Mouse (Mus musculus): Measurements from ENCODE around the gene Syngr1. TPM values are rescaled to one million over a fixed set of nuclear protein-coding genes. Genes with fewer than 3 reads are reported as not detected.

The Syngr1 gene
- polyA plus RNA-seq, 1 experiment from 2014 or later: 15.8 TPM

DNA sequence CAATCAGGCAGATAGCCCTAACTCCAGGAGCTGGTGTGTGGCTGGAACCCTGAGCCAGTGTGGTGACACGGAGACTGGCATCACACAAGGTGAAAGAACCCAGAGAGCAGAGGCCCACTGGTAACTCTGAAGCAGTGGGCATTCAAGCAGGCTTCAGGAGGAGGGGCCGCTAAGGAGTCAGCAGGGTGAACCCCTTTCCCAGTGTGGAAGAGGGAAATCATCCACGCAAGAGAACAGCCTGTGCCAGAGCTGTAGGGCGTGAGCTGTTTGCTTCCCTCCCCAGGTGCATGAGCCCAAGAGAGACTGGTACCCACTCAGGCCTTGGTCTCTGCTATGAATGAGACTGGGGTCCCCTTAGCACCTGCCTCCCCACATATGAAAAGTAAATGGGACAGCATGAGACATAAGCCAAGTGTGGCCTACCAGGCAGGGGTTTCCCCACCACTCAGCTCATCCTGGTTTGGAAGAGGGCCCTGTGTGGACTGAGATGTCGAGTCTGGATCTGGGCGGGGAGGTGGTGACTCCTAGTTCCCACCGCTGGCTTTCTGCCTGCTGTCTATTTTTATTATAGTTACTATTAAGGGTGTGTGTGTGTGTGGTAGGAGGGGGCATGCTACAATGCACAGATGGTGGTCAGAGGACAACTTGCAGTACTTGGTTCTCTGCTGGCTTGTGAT, 18.4 kb upstream of the Syngr1 start:
- H3K9me3 ChIP-seq: no peaks in the 10 kb centered on the region
- no peaks in the 10 kb centered on the region for H3K4me1 ChIP-seq
- peaks cover 14% of the 10 kb centered on the region for H3K36me3 ChIP-seq
- no peak overlapping the region for H3K4me2 ChIP-seq (replicated peaks)
- WGBS: 81% methylated on average over 7 of the region's 7 CpGs
- no peak for ATAC-seq (ENCODE audit: low FRiP score, low read depth)
- H3K27ac ChIP-seq: no peak overlapping the region
- H3K27me3 ChIP-seq (replicated peaks): no peaks in the 10 kb centered on the region
- no peak overlapping the region for H3K9ac ChIP-seq
- no peak overlapping the region for H3K4me3 ChIP-seq

DNA sequence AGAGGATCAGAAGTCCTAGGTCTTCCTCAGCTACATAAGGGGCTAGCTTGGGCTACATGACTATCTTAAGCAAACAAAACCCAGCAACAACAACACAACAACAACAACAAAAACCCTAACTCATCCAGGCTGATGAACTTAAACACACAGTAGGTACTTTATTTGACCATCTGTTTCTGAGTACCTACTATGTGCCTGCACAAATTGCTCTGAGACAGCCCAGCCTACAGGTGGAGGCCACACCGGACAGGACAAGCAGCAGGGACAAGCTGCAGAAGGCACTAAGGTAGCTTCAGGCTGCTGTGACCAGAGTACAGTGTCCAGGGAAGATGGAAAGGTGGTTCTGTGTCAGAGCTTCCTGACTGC, 17.9 kb upstream of the Syngr1 start:
- no peak overlapping the region for H3K4me2 ChIP-seq (replicated peaks)
- H3K4me1 ChIP-seq: no peaks in the 10 kb centered on the region
- no peak overlapping the region for H3K4me3 ChIP-seq
- peaks cover 19% of the 10 kb centered on the region for H3K36me3 ChIP-seq
- no peak overlapping the region for H3K9ac ChIP-seq
- WGBS: 93% methylated on average over 1 of the region's 1 CpGs
- no peaks in the 10 kb centered on the region for H3K9me3 ChIP-seq
- no peak overlapping the region for H3K27ac ChIP-seq
- ATAC-seq (ENCODE audit: low FRiP score, low read depth): no peak
- no peaks in the 10 kb centered on the region for H3K27me3 ChIP-seq (replicated peaks)

DNA sequence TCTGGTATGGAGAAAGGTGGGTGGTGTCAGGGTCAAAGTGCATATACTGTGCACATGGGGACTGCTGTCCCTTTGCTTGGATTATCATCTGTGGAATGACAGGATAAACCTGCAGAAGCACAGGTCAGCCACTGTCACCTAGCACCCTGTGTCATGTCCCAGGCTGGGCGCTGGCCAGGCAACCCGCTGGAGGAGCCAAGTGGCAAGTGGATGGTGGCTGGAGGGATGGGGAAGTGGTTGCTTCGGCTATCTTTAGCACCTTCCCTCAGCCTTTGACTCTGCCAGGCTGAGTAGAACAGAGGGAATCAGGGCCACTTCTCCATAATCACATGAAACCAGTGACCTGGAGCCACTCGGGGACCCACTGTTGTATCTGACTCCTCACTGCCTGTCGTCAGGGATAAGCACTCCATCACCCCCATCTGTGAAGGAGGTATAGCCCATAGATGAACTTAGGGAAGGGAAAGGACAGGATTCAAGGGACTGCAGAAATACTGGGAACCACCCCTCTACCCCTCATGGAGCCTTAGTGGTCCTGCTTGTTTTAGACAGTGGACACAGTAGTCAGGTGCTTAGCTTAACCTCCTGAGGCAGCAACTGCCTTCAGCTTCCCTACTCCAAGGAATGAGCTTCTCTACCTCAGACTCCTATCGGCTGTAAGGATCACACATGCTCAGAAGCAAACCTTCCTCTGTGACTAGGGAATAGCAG, 16.3 kb upstream of the Syngr1 start:
- Histone ChIP-seq H3K27ac (no peak overlapping the region), H3K4me1 (no peaks in the 10 kb centered on the region), H3K36me3 (peaks cover 35% of the 10 kb centered on the region), H3K9me3 (no peaks in the 10 kb centered on the region), H3K9ac (no peak overlapping the region), H3K27me3 (replicated peaks) (no peaks in the 10 kb centered on the region), H3K4me2 (replicated peaks) (no peak overlapping the region), H3K4me3 (no peak overlapping the region)
- ATAC-seq (ENCODE audit: low FRiP score, low read depth): no peak
- WGBS: 72% methylated on average over 6 of the region's 6 CpGs

DNA sequence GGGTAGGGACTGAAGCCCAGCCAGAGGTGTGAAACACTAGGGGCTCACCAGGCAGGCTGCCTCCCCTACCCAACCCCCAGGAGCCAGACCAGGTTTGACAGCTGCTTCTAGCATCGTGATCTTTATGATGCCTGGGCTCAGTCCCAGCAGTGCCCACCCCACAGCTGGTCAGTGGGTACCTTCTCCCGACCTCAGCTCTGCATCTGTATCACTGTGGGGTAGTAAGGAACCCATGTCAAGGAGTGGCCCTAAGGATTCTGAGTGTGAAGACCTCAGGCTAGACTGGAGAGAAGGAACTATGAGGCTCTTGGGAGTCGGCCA, 15.8 kb upstream of the Syngr1 start:
- no peak overlapping the region for H3K27ac ChIP-seq

DNA sequence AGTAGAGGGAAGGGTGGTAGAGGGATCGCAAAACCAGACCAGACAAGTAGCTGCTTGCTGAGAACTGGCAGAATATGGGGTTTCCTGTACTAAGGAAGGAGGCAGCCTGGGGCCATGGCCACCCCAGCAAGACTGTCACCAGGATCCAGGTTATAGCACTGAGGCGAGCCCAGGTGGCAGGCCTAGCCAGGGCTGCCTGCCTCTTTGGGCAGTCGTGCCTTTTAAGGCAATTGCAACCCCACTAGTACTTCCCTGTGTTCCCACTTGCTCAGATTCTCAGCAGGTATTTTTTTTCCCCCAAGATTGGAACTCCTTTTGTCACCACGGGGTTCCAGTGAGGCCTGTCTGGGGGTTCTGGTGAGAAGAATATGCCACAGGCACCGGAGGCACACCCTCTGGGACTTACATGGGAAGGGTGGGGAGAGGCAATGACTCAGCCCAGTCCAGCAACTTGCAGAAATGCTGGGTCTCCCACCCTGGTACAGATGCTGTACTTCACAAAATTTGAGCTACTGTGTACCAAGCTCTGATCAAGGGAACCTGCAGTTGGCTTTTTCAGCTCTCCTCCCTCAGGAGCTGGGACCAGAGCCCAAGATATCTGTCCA, 15.3 kb upstream of the Syngr1 start:
- no peak overlapping the region for H3K4me3 ChIP-seq
- no peak for ATAC-seq (ENCODE audit: low FRiP score, low read depth)
- no peaks in the 10 kb centered on the region for H3K9me3 ChIP-seq
- peaks cover 1% of the 10 kb centered on the region; the same call in 1 of the 2 replicates for H3K4me1 ChIP-seq
- no peak overlapping the region for H3K9ac ChIP-seq
- H3K36me3 ChIP-seq: peaks cover 45% of the 10 kb centered on the region
- no peak overlapping the region for H3K27ac ChIP-seq
- H3K27me3 ChIP-seq (replicated peaks): no peaks in the 10 kb centered on the region
- no peak overlapping the region for H3K4me2 ChIP-seq (replicated peaks)
- 36% methylated on average over 5 of the region's 5 CpGs for WGBS

More for the DNA sequence above, 15.8 kb upstream of the Syngr1 start:
- H3K4me2 ChIP-seq (replicated peaks): no peak overlapping the region
- H3K9me3 ChIP-seq: no peaks in the 10 kb centered on the region
- WGBS: 39% methylated on average over 3 of the region's 3 CpGs
- H3K27me3 ChIP-seq (replicated peaks): no peaks in the 10 kb centered on the region
- no peak overlapping the region for H3K9ac ChIP-seq
- H3K4me3 ChIP-seq: no peak overlapping the region
- no peak for ATAC-seq (ENCODE audit: low FRiP score, low read depth)
- no peaks in the 10 kb centered on the region for H3K4me1 ChIP-seq
- peaks cover 40% of the 10 kb centered on the region for H3K36me3 ChIP-seq

DNA sequence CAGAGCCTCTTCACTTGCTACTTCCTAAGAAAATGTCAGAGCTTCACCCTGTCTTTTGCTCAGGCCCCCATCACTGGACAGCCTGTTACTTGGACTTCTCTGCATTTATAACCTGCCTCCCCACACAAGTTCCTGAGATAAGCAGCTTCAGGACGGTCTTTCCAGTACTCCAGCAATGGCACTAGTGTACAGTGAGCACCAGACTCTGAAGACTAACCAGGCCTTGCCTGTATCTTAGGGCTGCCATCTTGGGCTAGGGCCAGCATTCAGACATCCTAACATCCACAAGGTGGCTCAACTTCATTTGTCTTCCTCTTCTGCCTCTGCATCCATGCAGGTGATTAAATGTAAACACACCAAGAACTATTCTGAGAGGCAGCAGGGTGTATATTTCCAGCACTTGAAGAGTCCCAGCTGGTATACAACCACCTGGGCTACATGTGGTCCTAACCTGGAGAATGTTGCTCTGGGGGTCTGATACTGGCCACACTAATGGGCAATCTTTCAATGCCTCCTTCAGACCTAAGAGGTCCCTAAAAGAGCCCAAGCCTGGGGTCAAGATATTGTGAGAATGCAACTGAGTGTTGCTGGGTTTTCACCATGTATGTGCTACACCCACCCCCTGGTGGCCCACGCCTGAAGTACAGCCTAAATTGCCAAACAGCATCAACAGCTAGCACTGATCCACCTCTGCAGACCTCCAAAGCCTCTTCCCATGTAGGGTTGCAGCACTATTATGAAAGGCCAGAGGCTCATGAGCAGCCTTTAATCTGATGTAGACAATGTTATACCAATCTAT, 14.6 kb upstream of the Syngr1 start:
- no peaks in the 10 kb centered on the region for H3K9me3 ChIP-seq
- no peak overlapping the region for H3K4me3 ChIP-seq
- no peaks in the 10 kb centered on the region for H3K27me3 ChIP-seq (replicated peaks)
- 0 out of 2 replicates have a peak, but pooled peaks have one; percentile 22 for ATAC-seq (ENCODE audit: low FRiP score, low read depth)
- no peak overlapping the region for H3K9ac ChIP-seq
- WGBS: 5% methylated on average over 2 of the region's 2 CpGs
- peaks cover 51% of the 10 kb centered on the region for H3K36me3 ChIP-seq
- H3K27ac ChIP-seq: no peak overlapping the region
- H3K4me2 ChIP-seq (replicated peaks): no peak overlapping the region
- peaks cover 8% of the 10 kb centered on the region for H3K4me1 ChIP-seq

DNA sequence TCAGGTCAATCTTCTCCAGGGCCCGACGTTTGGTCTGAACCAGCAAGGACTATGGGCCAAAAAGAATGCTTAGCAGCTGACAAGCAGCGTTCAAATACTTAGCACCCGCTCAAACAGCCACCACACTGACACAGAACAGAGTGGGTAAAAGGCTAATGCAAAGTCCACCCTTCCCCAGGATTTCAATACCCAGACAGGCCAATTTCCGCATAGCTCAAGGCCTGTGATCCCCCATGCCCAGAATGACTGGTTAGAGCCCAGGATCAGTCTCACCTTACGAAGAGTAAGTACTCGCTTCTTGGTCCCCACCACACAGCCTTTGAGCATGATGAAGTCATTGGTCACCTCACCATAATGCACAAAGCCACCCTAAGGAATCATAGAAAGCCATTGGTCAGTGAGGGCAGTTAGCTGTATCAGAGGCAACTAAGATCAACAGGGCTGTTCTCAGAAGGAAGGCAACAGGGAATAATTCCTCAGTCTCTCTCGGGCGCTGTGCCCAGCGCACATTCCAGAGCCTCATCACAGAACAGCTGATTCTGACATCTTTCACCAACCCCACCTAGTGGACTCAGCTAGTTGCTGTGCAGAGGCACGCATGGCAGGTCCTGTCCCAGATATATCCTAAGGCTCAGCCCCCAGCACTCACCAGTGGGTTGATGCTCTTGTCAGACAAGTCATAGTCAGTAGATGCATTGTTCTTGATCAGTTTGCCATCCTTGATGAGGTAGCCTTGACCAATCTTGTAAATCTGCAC, 12.9 kb upstream of the Syngr1 start:
- WGBS: 81% methylated on average over 11 of the region's 11 CpGs

DNA sequence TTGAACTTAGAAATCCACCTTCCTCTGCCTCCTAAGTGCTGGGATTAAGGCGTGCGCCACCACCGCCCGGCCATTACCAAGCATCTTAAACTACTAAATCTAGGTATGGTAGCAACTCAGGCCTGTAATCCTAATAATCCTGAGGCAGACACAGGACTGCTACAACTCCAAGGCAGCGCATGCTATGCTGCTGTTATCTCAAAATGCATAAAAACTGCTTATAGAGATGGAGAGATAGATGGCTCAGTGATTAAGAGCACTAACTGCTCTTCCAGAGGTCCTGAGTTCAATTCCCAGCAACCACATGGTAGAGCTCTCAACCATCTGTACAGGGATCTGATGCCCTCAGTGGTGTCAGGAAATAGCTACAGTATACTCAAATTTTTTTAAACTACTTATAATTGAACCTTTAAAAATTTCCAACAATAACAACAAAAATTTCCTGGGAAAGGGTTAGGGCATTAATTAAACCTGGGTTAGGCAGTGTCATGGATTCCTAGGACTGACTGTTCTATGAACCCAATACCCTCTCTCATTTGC, 11.9 kb upstream of the Syngr1 start:
- H3K4me3 ChIP-seq: no peak overlapping the region
- no peak overlapping the region for H3K27ac ChIP-seq
- ATAC-seq (ENCODE audit: low FRiP score, low read depth): no peak
- WGBS: 95% methylated on average over 5 of the region's 5 CpGs
- H3K4me1 ChIP-seq: peaks cover 20% of the 10 kb centered on the region
- no peak overlapping the region for H3K9ac ChIP-seq
- H3K4me2 ChIP-seq (replicated peaks): no peak overlapping the region
- no peaks in the 10 kb centered on the region for H3K27me3 ChIP-seq (replicated peaks)
- H3K36me3 ChIP-seq: peaks cover 57% of the 10 kb centered on the region
- no peaks in the 10 kb centered on the region for H3K9me3 ChIP-seq

More for the DNA sequence above, 12.9 kb upstream of the Syngr1 start:
- H3K4me2 ChIP-seq (replicated peaks): no peak overlapping the region
- no peaks in the 10 kb centered on the region for H3K27me3 ChIP-seq (replicated peaks)
- H3K9me3 ChIP-seq: no peaks in the 10 kb centered on the region
- ATAC-seq (ENCODE audit: low FRiP score, low read depth): no peak
- no peak overlapping the region for H3K27ac ChIP-seq
- peaks cover 20% of the 10 kb centered on the region for H3K4me1 ChIP-seq
- H3K9ac ChIP-seq: no peak overlapping the region
- no peak overlapping the region for H3K4me3 ChIP-seq
- H3K36me3 ChIP-seq: peaks cover 57% of the 10 kb centered on the region

DNA sequence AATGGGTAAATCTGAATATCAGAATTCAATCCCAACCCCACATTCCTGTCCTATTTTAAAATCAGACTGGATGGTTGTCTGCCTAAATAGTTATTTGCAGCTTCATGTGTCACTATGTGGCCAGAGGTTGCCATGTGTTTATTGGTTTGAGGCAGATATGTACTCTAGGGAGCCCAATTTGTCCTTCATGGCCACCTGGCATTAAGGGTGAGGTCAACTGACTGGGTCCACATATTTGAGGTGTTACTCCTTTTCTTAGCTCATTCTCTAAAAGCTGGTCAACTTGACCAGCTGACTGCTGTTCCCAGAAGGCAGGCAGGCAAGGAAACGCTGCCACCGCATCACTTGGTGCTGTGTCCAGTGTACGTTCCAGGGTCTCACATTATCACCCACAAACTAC, 11.2 kb upstream of the Syngr1 start:
- ATAC-seq (ENCODE audit: low FRiP score, low read depth): no peak

DNA sequence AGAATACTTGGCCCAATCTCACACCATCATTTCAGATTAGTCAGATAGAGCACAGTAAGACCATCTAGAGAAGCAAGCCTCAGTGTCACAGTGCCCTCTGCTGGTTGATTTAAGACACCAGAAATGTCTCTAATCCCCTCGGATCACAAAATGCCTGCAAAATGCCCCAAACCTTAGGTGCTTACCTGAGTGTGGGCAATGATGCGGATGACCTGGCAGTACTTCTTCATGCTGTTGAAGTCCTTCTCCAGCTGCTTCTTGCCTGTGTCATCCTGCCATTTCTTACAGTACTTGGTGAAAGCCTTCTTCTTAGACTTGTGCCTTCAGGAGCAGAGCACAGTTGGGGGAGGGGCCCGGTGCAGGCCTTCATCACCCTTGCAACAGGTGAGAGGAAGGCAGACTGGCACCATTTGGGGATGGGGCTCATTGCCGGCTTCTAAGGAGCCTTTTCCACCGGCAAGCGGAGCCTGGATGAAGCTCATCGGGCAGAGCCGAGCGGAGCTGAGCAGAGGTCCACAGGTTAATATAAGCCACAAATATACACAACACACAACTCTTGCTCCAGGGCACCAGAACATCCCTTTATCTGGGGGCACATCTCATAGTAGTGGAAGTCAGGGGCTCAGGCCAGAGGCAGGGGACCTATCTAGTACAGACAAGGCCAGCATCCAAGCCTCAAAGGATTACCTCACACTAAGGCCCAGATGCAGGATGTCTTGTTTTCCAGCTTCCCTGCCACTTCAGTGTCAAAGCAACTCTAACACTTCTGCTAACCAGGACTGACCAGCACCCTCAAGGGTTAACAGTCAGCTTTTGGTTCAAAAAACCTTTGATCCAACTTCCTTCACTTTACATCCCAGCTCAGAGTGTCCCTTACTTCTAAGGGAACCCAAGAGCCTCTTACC, 10.2 kb upstream of the Syngr1 start:
- 67% methylated on average over 9 of the region's 9 CpGs for WGBS
- no peak for ATAC-seq (ENCODE audit: low FRiP score, low read depth)
- H3K4me3 ChIP-seq: peak overlapping the region; percentile 18
- H3K9me3 ChIP-seq: no peaks in the 10 kb centered on the region
- no peak overlapping the region for H3K27ac ChIP-seq
- H3K4me1 ChIP-seq: peaks cover 20% of the 10 kb centered on the region
- H3K36me3 ChIP-seq: peaks cover 57% of the 10 kb centered on the region
- H3K4me2 ChIP-seq (replicated peaks): peak overlapping the region; percentile 75
- H3K27me3 ChIP-seq (replicated peaks): no peaks in the 10 kb centered on the region
- H3K9ac ChIP-seq: peak overlapping the region; percentile 89

More for the DNA sequence above, 11.2 kb upstream of the Syngr1 start:
- Histone ChIP-seq H3K9ac (no peak overlapping the region), H3K4me1 (peaks cover 20% of the 10 kb centered on the region), H3K36me3 (peaks cover 57% of the 10 kb centered on the region), H3K9me3 (no peaks in the 10 kb centered on the region), H3K4me2 (replicated peaks) (no peak overlapping the region), H3K27me3 (replicated peaks) (no peaks in the 10 kb centered on the region), H3K4me3 (no peak overlapping the region), H3K27ac (no peak overlapping the region)
- WGBS: 87% methylated on average over 3 of the region's 3 CpGs
